Mouse (Mus musculus) embryonic facial prominence, embryonic 12.5 days (tissue): ENCODE measurements at regions not wholly inside any gene's neighbourhood (a gene's known extent, or its start where the extent isn't known, plus 50 kb on each side); places are given as distances from the start of the nearest gene placed in this dataset.

Source experiments
- ATAC-seq: fragments of 200-750 bp; cut with Nextera tagmentation; 2 replicates; pipeline ENCODE4 v1.8.0; 2017; ENCODE audit not compliant: insufficient number of reproducible peaks, insufficient read depth, low FRiP score, low TSS enrichment
- H3K27ac ChIP-seq: fragments of 300-500 bp; sonication (generic); 2 replicates; pipeline ENCODE4 v1.5.1; 2016; ENCODE audit warnings: mild to moderate bottlenecking
- H3K27me3 ChIP-seq: fragments of 300-500 bp; sonication (generic); 2 replicates; pipeline ENCODE4 v1.6.1; 2016; ENCODE audit warnings: mild to moderate bottlenecking, moderate library complexity
- H3K36me3 ChIP-seq: fragments of 300-500 bp; sonication (generic); 2 replicates; pipeline ENCODE4 v1.6.1; 2016; ENCODE audit warnings: mild to moderate bottlenecking
- H3K4me1 ChIP-seq: fragments of 300-500 bp; sonication (generic); 2 replicates; pipeline ENCODE4 v1.6.1; 2016
- H3K4me2 ChIP-seq: fragments of 300-500 bp; sonication (generic); replicated peaks from 2 replicates; pipeline ENCODE4 v1.6.1; 2016; ENCODE audit warnings: mild to moderate bottlenecking, moderate library complexity
- H3K4me3 ChIP-seq: fragments of 300-500 bp; sonication (generic); 2 replicates; pipeline ENCODE4 v1.5.1; 2016; ENCODE audit warnings: mild to moderate bottlenecking
- H3K9ac ChIP-seq: fragments of 300-500 bp; sonication (generic); 2 replicates; pipeline ENCODE4 v1.6.1; 2016; ENCODE audit warnings: mild to moderate bottlenecking, moderate library complexity
- H3K9me3 ChIP-seq: fragments of 300-500 bp; sonication (generic); 2 replicates; pipeline ENCODE4 v1.6.1; 2016; ENCODE audit warnings: mild to moderate bottlenecking, moderate library complexity
- WGBS: fragments of 180-500 bp; shearing (Covaris S2); methylation state at CpG from one replicate; pipeline ENCODE4 v1.1.7; 2016; 5-methylcytosine and 5-hydroxymethylcytosine counted together

DNA sequence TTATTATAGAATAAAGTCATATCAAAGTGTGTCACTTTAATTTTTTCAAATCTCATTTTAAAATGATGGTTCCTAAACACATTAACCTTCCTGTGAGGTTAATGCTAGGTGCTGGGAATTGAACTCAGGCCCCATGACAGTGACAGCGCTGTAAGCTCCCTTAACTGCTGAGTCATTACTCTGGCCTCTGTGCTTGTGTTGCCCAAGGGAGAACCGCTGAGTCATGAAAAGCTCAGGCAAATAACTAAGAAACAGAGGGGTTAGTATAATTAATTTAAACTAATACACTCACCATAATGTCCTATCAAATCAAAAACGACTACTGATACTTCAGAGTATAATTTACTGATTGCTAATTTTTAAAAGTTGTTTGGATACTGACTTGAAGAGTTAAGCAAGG is 281.7 kb upstream of the Ndst3 start:
- Histone ChIP-seq H3K36me3 (no peaks in the 10 kb centered on the region), H3K9me3 (no peaks in the 10 kb centered on the region), H3K27ac (no peak overlapping the region), H3K4me2 (no peak overlapping the region), H3K9ac (no peak overlapping the region), H3K4me3 (no peak overlapping the region), H3K4me1 (no peaks in the 10 kb centered on the region), H3K27me3 (no peaks in the 10 kb centered on the region)
- no peak for ATAC-seq
- 76% methylated on average over 3 of the region's 3 CpGs for WGBS

DNA sequence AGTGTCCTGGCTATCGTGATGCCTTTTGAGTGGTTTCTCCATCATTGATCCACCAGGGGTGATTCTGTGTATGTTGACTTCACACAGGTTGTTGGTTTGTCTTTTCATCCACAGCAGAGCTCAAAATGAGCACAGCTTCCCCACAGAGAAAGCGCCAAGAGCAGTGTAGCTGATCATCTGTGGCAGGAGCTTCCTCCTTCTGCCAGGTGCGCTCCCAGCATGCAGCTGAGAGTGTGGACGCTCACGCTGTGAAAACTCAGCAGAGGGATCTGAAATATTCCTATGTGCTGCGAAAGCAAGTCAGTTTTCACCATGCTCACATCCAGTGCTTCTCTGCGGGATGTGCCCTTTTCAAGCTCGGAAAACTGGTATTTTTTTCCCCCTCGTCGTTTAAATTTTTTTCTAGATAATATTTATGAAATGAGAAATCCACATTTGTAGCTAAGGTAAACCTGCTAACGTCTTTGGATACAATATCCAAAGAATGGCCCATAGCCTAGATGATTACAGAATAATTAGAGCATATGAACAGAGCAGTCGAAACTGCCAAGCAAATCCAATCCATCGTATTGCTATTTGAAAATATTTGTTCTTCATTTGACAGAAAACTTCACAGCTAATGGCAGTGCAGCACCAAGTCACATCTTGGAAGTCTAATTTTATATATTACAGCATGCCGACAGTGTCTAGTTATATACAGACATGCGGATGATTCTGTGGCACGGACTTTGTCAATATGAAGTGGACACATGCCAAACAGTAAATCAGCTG is 283.3 kb upstream of the Ndst3 start:
- Histone ChIP-seq H3K27ac (no peak overlapping the region), H3K4me1 (no peaks in the 10 kb centered on the region), H3K27me3 (no peaks in the 10 kb centered on the region), H3K9me3 (no peaks in the 10 kb centered on the region), H3K9ac (no peak overlapping the region), H3K4me3 (no peak overlapping the region), H3K4me2 (no peak overlapping the region), H3K36me3 (no peaks in the 10 kb centered on the region)
- 77% methylated on average over 16 of the region's 16 CpGs for WGBS
- ATAC-seq = no peak

DNA sequence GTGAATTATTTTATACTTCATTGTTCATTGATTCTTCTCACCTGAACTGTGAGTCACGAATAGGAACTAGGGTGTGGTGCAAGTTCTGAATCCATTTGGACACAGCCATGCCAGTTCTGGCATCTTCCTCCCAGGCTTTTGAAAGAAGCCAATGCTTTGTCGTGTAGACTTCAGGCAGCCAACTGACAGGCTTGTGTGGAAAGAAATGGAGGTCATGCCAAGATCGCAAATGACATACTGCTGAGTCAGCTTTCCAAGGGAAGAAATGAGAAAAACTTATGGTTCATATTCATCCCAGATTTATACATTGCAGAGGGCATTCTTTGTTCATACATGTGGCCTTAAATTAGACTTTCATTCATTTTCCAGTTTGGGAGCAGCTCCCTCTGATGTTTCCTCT is 285.8 kb upstream of the Ndst3 start:
- 77% methylated on average over 3 of the region's 3 CpGs for WGBS
- ATAC-seq = no peak
- Histone ChIP-seq H3K4me2 (no peak overlapping the region), H3K4me1 (no peaks in the 10 kb centered on the region), H3K4me3 (no peak overlapping the region), H3K27me3 (no peaks in the 10 kb centered on the region), H3K27ac (no peak overlapping the region), H3K9ac (no peak overlapping the region), H3K9me3 (no peaks in the 10 kb centered on the region), H3K36me3 (no peaks in the 10 kb centered on the region)

DNA sequence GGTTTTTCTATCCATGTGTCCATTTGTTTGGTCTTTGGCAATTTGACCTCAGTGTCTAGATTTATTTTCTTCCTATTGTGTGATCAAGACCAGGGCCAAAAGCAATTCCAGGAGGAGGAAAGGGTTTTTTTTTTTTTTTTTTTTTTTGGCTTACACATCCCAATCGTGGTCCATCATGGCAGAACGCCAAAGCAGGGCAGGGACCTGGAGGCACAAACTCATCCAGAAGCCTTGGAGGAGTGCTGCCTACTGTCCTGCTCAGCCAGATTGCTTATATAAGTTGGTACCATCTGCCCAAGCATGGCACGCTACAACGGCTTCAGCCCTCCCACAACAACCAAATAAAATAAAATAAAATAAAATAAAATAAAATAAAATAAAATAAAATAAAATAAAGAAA is 286.5 kb upstream of the Ndst3 start:
- H3K4me1 ChIP-seq = no peaks in the 10 kb centered on the region
- 80% methylated on average over 4 of the region's 4 CpGs for WGBS

DNA sequence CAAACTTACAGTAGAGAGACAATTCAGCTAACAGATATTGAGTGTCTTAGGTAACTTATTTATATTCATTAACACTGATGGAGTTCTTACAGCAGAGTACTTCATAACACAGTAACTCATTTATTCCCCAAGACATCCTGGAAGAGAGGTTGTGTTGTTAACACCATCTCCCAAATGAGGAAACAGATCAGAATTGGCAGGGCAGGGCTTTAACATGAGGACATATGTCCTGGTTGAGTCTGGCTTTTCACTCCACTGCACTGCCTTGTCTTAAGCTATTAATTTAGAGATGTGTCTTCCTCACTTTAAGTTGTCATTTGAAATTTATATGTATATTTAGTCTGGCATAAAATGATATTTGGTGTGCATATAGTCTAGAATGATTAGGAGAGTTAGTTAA is 292.4 kb upstream of the Ndst3 start:
- Histone ChIP-seq H3K4me3 (no peak overlapping the region), H3K4me1 (no peaks in the 10 kb centered on the region), H3K36me3 (no peaks in the 10 kb centered on the region), H3K27me3 (no peaks in the 10 kb centered on the region), H3K9me3 (no peaks in the 10 kb centered on the region), H3K27ac (no peak overlapping the region), H3K4me2 (no peak overlapping the region), H3K9ac (no peak overlapping the region)
- ATAC-seq = no peak

More for the DNA sequence above, 286.5 kb upstream of the Ndst3 start:
- Histone ChIP-seq H3K4me3 (no peak overlapping the region), H3K27me3 (no peaks in the 10 kb centered on the region), H3K4me2 (no peak overlapping the region), H3K9ac (no peak overlapping the region), H3K27ac (no peak overlapping the region), H3K9me3 (no peaks in the 10 kb centered on the region), H3K36me3 (no peaks in the 10 kb centered on the region)
- no peak for ATAC-seq

DNA sequence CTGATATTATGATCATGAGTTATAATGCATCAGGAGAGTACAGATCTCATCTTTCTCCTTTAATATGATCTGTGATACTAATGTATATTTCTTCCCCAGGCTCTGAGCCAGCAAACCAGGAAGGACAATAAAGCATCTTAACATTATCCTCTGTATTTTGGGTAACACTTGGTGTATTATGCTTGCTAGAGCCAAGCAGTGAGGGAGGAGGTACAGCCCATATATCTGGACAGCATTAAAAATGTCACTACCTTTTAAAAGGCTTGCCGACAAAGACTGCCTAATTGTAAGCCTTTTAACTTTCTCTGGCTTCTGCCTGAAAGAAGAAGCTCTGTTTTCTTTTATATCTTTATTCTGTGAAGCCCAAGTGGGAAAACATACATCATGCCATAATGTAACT is 292.9 kb upstream of the Ndst3 start:
- no peak overlapping the region for H3K27ac ChIP-seq
- no peaks in the 10 kb centered on the region for H3K27me3 ChIP-seq

DNA sequence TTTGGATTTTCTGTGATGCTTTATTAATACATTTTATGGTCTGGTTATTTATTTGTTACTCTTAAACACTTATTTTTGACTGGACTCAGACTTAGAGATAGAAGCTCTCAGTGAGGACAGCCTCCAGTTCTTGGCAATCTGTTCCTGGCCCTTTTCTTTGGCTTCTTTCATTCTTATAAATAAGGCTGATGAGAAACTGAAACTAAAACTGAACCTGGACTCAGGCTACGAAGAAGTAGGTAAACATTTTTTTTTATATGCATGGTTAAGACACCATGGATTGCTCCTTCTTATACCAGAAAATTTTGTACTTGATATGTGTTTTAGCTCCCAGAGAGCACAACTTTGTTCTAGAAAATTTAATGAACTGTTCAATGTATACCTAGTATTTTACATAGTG is 293.4 kb upstream of the Ndst3 start:
- Histone ChIP-seq H3K4me1 (no peaks in the 10 kb centered on the region), H3K9ac (no peak overlapping the region), H3K4me2 (no peak overlapping the region), H3K36me3 (no peaks in the 10 kb centered on the region), H3K4me3 (no peak overlapping the region), H3K27ac (no peak overlapping the region), H3K9me3 (no peaks in the 10 kb centered on the region), H3K27me3 (no peaks in the 10 kb centered on the region)
- ATAC-seq = no peak
- 68% methylated on average over 1 of the region's 1 CpGs for whole genome bisulfite sequencing

More for the DNA sequence above, 292.9 kb upstream of the Ndst3 start:
- WGBS = 77% methylated on average over 1 of the region's 1 CpGs
- no peak for ATAC-seq
- no peak overlapping the region for H3K4me3 ChIP-seq
- H3K4me1 ChIP-seq = no peaks in the 10 kb centered on the region
- H3K9ac ChIP-seq = no peak overlapping the region
- H3K4me2 ChIP-seq = no peak overlapping the region
- no peaks in the 10 kb centered on the region for H3K36me3 ChIP-seq
- no peaks in the 10 kb centered on the region for H3K9me3 ChIP-seq

DNA sequence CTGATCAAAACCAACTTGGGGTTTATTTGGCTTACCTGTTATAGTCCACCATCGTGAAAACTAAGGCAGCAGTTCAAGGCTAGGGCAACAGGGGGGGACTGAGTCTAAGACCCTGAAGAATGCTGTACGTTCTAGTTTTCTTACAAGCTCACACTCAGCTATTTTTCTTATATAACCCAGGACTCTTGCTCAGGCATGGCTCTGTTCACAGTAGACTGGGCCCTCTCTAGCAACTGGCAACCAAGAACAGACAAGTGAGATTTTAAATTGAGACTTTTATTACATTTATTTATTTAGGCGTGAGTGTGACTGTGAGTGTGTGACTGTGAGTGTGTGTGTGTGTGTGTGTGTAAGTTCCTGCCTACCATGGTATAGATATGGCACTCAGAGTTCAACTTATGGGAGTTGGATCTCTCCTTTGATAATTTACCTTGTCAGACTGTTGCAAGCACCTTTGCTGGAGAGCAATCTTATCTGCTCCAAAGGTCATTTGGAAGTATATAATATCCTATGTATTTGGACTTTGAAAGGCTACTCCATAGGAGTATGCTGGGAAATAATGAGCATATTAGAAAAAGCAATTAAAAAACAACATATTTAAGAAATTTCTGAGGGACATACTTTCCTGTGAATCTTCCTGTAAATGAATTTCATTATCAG is 309.4 kb upstream of the Ndst3 start:
- H3K36me3 ChIP-seq = no peaks in the 10 kb centered on the region
- WGBS = 82% methylated on average over 3 of the region's 3 CpGs
- ATAC-seq = no peak

DNA sequence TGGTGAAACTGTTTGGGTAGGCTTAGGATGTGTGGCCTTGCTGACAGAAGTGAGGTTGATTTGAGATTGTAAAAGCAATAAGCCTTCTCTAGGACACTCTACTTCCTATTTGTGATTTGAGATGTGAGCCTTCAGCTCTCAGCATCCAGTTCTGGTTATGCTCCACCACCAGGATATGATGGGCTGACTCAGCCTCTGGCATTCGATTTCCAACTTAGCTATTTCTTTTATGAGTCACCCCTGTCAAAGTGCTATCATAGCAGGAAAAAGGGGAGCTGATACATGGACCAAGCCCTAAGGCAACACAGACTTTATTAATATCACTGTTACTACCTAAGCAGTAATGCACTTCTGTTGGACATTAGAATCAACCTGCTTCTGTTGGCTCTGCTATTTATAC is 310.2 kb upstream of the Ndst3 start:
- Histone ChIP-seq H3K9ac (no peak overlapping the region), H3K27me3 (no peaks in the 10 kb centered on the region), H3K9me3 (no peaks in the 10 kb centered on the region), H3K36me3 (no peaks in the 10 kb centered on the region), H3K4me1 (no peaks in the 10 kb centered on the region), H3K4me2 (no peak overlapping the region), H3K4me3 (no peak overlapping the region), H3K27ac (no peak overlapping the region)
- 83% methylated on average over 1 of the region's 1 CpGs for WGBS
- no peak for ATAC-seq

More for the DNA sequence above, 309.4 kb upstream of the Ndst3 start:
- no peaks in the 10 kb centered on the region for H3K4me1 ChIP-seq
- no peaks in the 10 kb centered on the region for H3K27me3 ChIP-seq
- H3K4me2 ChIP-seq = no peak overlapping the region
- no peak overlapping the region for H3K4me3 ChIP-seq
- H3K27ac ChIP-seq = no peak overlapping the region
- no peak overlapping the region for H3K9ac ChIP-seq
- H3K9me3 ChIP-seq = no peaks in the 10 kb centered on the region

DNA sequence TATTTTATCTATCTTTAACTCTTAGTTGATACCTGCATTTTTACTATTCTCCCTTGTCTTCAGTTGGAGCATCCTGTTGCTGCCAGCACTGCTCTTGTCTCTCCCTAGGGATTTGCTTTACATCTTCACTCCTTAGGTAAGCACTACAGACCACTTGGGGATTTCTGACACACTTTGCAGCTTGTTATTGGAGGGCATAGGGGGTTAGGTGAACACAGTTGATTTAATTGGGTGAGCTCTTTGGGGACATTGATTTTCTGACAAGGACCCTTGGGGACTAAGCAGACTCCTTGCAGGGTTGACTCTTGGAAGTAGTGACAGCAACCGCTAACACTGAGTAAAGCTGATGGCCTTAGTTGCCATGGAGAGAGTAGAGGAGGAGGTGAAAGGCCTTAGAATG is 309.0 kb upstream of the Tram1l1 start:
- Histone ChIP-seq H3K9me3 (no peaks in the 10 kb centered on the region), H3K36me3 (no peaks in the 10 kb centered on the region), H3K4me3 (no peak overlapping the region), H3K27ac (no peak overlapping the region), H3K4me1 (no peaks in the 10 kb centered on the region), H3K4me2 (no peak overlapping the region), H3K27me3 (no peaks in the 10 kb centered on the region), H3K9ac (no peak overlapping the region)
- no peak for ATAC-seq
- 89% methylated on average over 1 of the region's 1 CpGs for WGBS

DNA sequence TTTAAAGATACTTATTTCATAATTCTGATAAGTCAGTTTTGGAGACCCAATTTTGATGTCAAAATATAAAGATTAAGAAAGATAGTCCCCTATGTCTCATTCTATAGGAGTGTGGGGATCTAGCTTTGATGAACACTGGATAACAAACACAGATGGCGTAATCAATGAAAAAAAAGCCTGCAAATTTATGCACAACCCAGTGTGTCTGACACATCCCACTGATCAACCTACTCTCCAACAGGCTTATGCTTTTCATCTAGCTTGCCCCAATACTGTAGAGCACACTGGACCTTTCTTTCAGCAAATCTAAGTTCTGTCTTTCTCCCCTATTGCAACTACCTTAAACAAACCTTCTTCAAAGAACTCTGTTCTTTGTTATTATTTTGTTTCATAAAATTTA is 302.0 kb upstream of the Tram1l1 start:
- ATAC-seq = no peak
- no peak overlapping the region for H3K27ac ChIP-seq
- no peak overlapping the region for H3K4me2 ChIP-seq
- no peaks in the 10 kb centered on the region for H3K9me3 ChIP-seq
- no peak overlapping the region for H3K9ac ChIP-seq
- H3K4me1 ChIP-seq = no peaks in the 10 kb centered on the region
- WGBS = 94% methylated on average over 1 of the region's 1 CpGs
- no peak overlapping the region for H3K4me3 ChIP-seq
- H3K27me3 ChIP-seq = no peaks in the 10 kb centered on the region
- H3K36me3 ChIP-seq = no peaks in the 10 kb centered on the region

DNA sequence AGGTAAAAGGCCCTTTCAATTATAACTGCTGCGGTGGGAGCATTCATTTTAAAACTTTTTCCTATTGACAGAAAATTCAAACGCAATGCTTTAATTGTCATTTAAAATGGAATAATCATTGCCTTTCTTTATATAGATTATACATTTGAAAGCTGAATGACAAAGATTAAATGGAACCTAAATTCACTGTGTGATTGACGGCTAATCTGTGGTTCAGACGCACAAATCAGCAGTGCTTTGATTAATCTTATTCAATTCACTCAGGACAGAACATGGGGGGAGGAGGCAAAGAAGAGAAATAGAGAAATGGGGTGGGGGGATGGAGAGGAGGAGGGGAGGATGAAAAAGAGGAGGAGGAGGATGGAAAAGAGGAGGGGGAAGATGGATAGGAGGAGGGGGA is 294.5 kb upstream of the Tram1l1 start:
- 79% methylated on average over 4 of the region's 4 CpGs for WGBS
- H3K4me1 ChIP-seq = no peaks in the 10 kb centered on the region
- H3K36me3 ChIP-seq = no peaks in the 10 kb centered on the region
- no peak overlapping the region for H3K4me3 ChIP-seq
- no peaks in the 10 kb centered on the region for H3K9me3 ChIP-seq
- H3K27me3 ChIP-seq = no peaks in the 10 kb centered on the region
- no peak overlapping the region for H3K27ac ChIP-seq
- ATAC-seq = no peak
- H3K9ac ChIP-seq = no peak overlapping the region
- no peak overlapping the region for H3K4me2 ChIP-seq
